Mouse (Mus musculus) R1 (cell line): ENCODE measurements around the gene Adh1.

Experiments
- DNase-seq: peaks from one replicate; pipeline ENCODE4 v3.0.0-alpha.2; 2018; ENCODE audit warnings: low read depth, low spot score

The Adh1 gene

DNA sequence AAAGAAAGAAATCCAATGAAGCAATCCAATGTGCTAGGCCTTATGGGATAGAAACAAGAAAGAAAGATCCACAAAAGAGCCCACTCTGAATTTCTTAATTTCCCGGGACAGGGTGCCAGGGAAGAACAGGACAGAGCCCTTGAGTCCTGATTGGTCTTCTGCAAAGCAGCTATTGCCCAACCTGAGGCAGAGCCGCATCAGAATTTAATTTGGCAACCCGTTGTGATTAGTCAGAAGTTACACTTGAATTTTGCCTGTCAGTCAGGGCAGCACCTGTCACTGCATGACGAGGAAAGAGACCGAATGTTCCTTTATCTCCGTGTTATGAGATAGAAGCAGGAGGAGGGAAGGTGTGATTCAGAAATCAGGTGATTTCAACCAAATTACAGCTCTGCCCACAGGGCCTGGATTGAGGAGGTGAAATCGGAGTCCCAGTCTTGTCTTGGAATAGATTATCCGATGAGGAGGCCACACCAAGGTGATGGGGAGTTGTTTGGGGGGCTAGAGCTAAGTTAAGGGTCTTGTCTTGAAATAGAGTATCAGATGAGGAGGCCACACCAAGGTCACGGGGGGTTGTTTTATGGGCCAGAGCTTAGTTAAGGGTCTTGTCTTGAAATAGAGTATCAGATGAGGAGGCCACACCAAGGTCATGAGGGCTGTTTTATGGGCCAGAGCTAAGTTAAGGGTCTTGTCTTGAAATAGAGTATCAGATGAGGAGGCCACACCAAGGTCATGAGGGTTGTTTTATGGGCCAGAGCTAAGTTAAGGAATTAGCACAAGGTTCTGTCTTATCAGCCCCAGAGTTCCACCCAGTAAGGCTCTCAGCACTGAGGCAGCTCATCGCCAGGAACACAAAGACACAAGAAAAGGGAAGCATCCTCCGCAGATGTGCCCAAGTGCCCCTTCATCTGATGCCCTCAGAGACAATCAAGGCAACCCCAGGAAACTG is at the start of gene Adh1:
Gene Adh1 (plus strand): TSS at position 271 of the 949 bp plus-strand sequence.
- no peak for DNase-seq

DNA sequence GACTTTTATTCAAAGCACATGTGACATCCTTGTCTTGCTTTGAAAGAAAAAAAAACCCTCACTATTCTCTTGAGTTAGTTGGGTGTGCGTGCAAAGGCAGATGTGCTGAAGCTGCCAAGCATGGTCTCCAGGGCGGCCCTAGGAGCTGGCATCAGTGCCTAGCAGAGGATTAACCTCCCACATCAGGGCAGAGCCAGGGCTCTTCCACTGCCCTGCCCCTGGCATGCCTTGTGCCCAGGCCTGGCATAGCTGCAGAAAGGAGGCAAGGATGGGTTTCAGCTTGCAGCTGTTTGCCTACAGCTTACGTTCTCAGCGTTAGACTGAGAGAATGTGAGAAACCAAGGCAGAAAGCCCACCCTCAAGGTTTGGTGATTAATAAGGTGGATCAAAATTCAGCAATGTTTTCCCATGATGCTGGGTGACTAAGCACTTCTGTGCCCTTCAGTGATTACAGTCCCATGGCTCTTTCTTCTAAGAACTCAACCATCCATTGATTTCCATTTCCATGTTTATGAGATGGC is 48.3 kb upstream of the Adh1 start:
- no peak for DNase-seq

DNA sequence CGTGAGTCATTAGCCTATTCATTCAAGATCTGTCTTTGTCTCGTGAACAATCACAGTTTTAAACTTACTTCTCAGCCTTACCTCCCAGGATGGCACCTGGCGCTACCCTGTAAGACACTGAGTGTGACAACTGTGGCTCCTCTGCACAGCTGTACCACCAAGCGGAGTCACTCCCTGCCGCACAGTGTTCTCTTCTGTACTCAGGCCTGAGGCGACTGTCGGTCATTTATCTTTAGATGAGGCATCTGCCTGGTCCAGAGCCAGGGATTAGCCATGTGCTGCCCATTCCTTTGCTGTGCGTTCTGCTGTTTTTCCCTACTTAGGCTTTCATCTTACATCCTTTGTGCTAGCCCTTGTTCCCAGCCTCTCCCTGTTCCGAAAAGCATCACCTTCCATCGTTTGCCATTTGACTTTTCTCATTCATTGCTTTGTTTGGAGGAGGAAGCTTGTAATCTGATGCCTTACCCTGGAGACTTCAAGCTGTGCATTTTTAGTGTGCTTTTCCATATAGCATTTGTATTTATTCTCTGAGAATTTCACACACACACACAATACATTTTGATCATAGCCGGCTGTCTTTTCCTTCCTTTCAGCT is 45.3 kb upstream of the Adh1 start:
- DNase-seq = peak; percentile 75

DNA sequence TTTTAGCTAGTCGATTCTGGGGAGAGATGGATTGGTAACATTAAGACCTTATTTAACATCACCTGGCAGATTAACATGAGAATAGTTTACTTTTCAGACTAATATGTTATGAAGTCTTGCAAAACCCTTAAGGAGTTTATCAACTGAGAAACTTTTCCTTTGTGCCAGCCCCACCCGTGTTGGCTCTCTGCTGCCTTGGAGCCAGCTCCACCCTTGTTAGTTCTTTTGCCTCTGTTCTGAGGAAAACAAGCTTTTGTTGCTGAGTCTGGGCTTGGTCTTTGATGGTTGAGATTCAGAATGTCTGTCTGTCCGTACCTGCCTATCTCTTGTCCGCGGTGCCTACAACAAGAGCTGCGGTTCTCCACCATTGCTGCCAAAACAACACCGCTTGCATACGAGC is 44.7 kb upstream of the Adh1 start:
- no peak for DNase-seq

DNA sequence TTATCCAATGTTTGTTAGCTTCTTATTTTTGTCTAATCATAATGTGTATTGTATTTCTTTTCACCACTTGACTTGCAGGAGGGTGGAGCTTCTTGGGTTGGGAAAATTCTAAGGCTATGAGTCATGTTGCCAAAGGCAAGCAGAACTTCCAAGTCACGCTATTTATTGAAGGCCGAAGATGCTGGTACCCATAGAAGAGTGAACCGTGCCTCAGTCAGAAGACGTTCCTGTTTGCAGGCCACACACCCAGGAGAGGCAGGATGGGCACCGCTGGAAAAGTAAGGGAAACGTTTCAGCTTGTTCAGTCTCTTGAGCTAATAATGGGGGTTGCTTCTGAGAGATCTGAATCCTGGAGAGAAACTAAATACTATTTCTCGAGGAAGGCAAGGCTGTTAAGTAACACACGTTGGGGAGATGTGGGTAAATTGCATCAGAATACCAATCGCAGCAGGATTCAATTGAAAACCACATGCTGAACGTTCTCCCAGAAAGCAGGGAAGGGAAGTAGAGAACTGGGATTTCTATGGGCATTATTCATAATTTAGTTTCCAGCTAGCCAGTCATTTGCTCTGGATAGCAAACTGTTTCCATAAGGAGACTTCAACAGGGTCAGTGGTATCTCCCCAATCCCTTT is 43.0 kb upstream of the Adh1 start, which contains the start of gene Adh7:
Gene Adh7 (plus strand): TSS at position 130 of the 634 bp plus-strand sequence.
- DNase-seq = peak; percentile 27

DNA sequence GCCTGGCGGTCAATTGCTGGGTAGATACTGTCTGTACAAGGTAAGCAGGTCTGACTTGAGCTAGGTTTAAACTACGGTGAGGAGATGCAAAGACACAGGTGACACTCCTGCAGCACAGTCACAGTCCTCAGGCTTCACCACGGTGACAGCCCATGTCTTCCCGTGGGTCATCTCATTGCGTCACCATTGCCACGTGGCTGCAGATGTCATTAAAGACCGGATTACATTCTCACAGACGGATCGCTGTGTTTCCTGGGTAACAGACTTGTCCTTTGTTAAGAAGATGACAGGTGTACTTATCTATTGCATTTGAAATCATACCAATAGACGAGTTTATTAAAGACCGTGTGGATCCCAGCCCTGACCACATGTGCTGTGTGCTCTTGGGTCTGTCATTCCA is 39.7 kb upstream of the Adh1 start:
- DNase-seq = no peak

DNA sequence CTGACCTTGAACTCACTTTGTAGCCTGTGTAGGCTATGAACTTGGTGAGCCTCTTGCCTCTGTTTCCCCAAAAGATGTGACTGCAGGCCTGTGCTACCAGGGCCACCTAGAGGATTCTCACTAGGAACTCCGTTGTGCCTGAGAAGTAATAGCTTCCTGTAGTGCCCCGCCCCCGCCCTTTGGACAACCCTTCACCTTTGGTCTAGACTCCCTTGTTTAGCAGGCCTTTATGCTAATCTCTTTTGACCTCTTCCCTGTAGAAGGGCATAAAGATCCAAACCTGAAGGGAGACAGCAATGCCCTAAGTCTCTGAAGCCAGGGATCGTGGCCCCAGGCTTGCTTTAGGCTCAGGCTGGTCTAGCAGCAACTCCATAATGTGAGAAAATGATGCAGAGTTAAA is 38.3 kb upstream of the Adh1 start:
- peak; percentile 57 for DNase-seq

DNA sequence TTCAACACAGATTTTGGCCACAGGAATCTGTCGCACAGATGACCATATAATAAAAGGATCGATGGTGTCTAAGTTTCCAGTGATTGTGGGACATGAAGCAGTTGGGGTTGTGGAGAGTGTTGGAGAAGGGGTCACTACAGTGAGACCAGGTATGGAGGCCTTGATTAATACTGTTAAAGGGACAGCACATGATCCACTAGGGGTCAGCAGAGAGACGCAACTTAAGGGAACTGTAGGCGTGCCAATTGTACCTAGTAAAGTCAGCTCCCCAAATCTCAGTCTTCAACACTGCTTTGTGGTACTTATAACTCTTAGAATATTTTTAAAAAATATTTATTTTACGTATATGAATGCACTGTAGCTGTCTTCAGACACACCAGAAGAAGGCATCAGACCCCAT is 37.8 kb upstream of the Adh1 start:
- DNase-seq = peak; percentile 78

DNA sequence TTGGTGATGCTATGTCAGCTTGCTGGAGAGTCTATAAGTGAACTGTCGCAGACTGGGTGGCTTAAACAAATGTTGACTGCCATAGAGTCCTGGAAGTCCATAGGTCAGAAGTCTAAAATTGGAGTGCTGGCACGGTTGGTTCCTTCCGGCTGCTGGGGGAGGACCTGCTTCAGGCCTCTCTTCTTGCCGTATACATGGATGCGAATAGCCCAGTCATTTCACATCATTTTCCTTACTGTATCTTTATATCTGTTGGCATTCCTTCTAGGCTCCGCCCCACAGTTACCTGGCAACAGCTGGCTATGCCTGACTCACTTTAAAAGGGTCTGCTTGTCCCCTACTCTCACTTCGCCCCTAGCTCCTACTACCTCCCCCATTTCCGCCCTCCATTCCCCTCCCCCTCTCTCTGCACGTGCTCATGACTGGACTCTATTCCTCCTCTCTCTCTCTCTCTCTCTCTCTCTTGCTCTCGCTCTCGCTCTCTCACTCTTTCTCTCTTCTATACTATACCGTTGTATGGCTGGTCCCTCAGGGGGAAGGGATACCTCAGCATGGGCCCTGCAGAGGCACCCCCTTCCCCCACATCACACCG is 36.3 kb upstream of the Adh1 start:
- peak; percentile 19 for DNase-seq

DNA sequence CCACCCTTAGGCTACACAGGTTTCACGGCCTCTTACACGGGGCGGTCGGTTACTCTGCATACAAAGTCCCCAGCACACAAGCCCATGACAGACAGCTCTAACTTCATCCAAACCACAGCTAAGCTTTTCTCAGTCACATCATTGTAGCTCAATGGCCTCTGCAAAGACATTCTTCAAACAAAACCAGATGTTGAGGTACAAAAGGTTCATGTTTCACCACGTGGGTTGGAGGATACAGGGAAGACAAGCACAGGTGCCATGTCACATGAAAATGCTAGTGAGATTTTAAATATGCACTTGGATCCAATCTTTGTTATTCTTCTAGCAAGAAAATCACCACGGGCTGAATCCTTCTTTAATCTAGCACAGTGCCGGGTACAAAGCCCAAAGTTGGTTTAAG is 35.5 kb upstream of the Adh1 start:
- DNase-seq = no peak

DNA sequence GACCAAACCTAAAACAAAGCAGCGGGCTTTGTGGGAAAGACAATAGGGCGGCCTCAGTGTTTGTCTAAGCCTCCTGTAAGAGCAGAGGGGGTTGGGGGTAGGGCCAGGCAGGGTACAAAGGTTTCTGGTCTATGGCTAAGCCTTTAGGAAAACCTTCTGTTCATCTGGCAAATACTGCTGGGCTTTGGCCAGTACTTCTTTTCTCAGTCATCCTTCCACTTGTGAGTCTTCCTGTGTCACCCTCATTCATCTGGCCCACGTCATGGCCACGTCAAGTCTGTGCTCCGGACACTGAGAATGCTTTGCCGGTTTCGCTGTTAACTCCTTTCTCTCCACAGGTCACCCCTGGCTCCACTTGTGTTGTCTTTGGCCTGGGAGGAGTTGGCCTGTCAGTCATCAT is 34.9 kb upstream of the Adh1 start:
- peak; percentile 52 for DNase-seq

DNA sequence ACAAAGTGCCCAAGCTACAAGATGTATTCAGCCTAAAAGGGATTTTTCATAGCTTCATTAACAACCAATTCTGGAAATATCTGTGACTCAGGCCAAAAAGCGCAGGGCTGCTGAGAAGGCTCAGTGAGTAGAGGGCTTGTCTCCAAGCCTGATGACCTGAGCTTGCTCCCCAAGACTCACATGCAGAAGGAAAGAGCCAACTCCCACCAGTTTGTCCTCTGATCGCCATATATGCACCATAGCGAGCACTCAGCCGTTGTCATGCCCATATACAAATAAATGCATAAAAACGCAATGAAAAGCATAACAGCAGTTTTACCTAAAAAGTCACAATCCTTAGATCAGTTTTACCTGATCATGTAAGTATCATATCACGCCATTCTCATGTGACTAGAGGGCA is 34.3 kb upstream of the Adh1 start:
- DNase-seq = no peak

DNA sequence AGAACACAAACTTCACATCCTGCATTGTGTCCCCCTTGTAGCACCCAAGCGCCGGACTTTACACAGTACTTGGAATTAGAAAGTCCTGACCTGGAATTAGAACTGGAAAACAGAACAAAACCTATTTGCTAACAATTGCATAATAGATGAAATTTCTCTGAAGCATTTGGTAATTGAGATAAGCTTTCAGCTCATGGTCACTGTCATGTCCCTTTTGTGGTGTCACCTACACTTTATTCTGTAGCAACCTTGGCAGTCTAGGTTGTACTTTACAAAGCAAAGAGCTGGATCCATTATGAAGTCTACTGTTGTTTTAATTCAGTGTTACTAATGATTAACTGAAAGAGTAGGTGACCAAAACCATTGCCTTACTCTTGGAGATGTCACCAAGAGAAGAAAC is 33.7 kb upstream of the Adh1 start:
- no peak for DNase-seq

DNA sequence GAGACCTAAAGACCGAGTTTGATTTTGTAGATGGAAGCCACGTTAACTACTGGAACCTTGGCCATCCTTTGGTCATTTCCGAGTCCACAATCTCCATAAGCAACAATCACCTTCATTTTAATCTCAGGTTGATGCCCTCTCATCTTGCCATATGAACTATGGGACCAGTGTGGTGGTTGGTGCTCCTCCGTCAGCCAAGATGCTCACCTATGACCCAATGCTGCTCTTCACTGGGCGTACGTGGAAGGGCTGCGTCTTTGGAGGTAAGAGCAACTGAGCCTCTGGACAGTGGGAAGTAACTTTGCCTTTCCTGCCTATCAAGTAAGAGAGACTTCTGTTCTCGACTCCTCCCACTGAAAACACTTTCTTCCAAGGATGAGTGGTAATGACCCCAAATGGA is 33.0 kb upstream of the Adh1 start:
- no peak for DNase-seq

DNA sequence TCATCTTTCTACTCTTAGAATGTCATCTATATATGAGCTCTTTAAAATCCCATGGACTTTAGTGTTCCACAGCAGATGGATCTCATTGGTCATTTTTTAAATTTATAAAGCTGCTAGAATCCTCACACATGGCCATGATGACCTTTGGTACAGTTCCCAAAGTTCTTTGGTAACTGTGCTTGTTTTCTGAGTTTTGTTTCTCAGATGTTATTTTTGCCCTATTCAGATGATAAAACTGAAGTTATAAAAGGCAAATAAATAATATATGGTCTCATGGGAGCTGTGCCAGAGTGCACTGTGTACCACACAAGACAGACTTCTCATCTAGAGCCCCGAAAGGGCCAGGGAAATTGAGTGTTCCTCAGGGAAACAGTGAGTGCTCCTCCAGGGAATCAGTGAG is 31.3 kb upstream of the Adh1 start:
- no peak for DNase-seq

DNA sequence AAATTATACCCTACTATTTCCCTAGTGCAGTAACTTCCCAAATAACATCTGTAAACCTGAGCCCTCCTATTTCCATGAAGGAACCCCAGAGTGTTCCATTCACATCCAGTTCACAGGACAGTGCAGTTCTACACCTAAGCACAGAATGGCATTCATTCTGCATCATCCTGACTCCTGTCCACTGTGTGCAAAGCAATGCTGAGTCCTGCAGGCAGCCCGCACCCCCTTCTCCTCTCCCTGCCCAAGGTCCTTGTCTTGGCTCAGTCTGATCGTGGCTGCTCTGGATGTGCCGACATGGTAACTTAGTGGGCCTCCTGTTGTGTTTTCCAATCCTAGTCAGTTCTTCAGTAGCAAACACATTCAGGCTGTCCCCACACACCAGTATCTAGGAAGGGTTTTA is 30.5 kb upstream of the Adh1 start:
- DNase-seq = no peak

DNA sequence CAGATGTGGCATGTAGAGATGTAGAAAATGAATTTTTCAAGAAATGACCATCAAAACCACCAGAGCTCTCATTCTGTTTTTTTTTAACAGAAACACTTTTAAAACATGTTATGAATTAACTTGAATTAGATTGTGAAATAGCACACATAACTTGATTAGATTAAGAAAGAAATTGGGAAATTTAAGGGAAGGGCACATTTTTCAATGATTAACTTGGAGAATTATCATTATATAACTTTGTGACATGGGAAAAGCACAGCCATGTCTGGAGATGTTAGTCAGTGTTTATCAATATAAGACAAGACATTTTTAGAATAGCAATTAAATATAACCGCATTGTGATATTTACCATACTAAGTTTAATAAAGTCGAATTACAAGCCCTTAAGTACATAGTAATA is 29.3 kb upstream of the Adh1 start:
- DNase-seq = no peak

DNA sequence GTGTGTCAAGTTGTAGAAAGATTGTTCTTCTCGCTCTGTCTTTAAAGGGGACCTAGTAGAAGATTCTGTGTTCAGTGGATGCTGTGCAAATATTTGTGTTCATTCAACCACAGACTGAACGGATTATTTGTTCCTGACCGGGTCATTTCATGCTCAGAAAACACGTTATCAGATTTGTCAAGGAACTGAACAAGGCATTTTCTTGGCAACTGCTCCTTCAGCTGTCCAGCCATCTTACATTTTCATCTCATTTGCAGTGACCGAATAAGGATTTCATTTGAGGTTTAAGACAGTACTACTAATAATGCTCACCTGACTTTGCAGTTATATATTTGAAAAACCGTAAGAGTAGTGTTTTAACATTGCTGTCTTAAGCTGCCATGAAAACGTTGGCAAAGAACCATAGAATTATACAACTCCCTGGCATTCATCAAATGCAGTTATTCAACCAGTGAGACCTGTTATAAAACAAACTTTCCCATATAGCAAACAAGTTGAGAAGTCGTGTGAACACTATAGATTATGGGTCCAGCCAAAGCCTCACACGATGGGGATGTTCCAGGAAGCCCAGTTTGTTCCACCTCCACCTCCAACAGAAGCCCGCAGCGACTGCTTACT is 24.1 kb upstream of the Adh1 start:
- DNase-seq = no peak

DNA sequence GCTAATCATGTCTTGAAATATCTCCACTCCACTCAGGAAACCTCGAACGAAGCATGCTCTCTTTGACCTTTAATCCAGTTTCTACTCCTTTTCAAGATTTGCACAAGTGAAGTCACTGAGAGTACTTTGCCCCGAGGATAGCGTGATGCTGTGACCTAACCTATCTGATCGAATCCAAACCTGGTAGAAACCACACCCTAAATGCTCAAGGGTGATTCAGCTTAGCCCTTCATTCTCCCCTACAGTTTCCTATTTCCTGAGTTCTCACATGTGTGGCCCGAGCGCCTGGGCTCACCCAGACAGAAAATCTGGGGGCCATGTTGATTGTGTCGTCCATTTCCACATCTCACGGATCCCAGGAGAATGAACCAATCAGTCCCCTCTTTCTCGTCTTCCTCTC is 22.7 kb upstream of the Adh1 start:
- no peak for DNase-seq

DNA sequence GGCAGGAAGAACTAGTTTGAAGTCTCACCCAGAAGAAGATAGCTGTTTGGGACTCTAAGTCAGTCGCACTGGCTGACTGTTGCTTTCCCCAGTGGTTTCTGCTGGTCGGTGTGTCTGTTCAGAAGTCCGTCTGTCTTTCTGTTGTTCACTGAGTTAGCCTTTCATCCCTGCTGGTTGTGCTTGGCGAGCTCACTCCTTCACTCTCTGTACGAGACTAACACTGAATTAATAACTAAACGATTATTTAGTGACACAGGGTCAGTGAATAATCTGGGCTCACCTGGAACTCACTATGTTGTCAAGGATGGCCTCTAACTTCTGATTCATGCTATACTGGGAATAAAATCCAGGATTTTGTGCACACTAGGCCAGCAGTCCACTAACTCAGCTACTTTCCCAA is 21.3 kb upstream of the Adh1 start:
- DNase-seq = no peak

DNA sequence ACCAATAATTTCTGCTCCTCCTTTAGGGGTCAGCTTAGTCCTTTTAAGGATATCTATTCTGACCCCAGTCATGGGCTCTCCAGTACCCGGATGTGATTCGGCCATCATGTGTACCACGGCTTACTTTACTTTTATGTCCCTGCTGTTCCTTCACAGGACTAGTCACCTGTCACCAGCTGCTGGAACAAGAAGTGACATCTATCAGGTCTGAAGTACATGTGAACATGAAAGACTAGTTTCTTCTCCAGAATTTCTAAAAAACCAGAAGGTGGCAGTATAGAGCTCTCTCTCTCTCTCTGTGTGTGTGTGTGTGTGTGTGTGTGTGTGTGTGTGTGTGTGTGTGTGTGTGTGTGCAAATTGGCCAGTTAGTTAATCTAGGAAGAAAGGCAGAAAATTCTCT is 20.4 kb upstream of the Adh1 start:
- no peak for DNase-seq

DNA sequence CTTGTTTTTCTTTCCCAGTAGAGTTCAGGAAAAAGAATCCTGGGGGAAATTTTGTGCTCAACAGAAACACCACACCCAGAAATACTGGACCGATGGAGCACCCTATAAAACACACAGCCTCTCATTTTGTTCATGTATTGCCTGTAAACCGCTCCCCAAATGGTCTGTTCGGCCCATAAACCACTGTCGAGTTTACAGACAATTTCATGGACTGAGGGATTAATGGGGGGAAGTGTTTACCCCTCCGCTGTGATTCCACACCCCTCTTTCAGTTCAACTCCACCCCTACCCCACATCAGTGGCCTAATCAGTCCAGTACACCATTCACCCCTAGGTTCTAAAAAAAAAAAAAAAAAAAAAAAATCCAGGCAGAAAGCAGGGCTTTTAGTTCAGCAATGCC is 19.8 kb upstream of the Adh1 start:
- DNase-seq = no peak
